Mouse (Mus musculus) spleen, adult 2 months (tissue): ENCODE measurements around the gene Prokr2. TPM values are rescaled to one million over a fixed set of nuclear protein-coding genes. Genes with fewer than 3 reads are reported as not detected.

Source experiments
- DNase-seq, 2 experiments: peaks; one replicate each; pipeline versions ENCODE4 v3.0.0 to v3.0.0-alpha.2; 2012 to 2021; ENCODE audit warnings: low spot score in 2 of 2, low read depth in 1 of 2
- H3K27ac ChIP-seq: fragments of 200-500 bp; 2 replicates; pipeline ENCODE4 v1.5.1; 2012; ENCODE audit warnings: low read length, inconsistent platforms; ENCODE audit not compliant: insufficient read depth
- H3K27me3 ChIP-seq: fragments of 200-500 bp; 2 replicates; pipeline ENCODE4 v1.6.1; 2012; ENCODE audit warnings: mild to moderate bottlenecking, moderate library complexity, low read length, inconsistent platforms; ENCODE audit not compliant: control insufficient read depth, insufficient read depth
- H3K36me3 ChIP-seq: fragments of 200-500 bp; 2 replicates; pipeline ENCODE4 v1.6.1; 2012; ENCODE audit warnings: mild to moderate bottlenecking, low read length, inconsistent platforms; ENCODE audit not compliant: control insufficient read depth, insufficient read depth
- H3K4me1 ChIP-seq: fragments of 200-500 bp; 2 replicates; pipeline ENCODE4 v1.6.1; 2011; ENCODE audit warnings: inconsistent platforms; ENCODE audit not compliant: control insufficient read depth, insufficient read depth, insufficient read length
- H3K4me3 ChIP-seq: fragments of 200-500 bp; 2 replicates; pipeline ENCODE4 v1.5.1; 2011; ENCODE audit warnings: mild to moderate bottlenecking, inconsistent platforms; ENCODE audit not compliant: insufficient read depth, insufficient read length; ENCODE audit errors: extremely low read depth
- CTCF ChIP-seq: fragments of 200-500 bp; IDR thresholded peaks from 2 replicates; pipeline ENCODE4 v1.5.1; 2011; ENCODE audit warnings: mild to moderate bottlenecking, inconsistent platforms; ENCODE audit not compliant: insufficient read depth, insufficient read length, insufficient replicate concordance; ENCODE audit errors: extremely low read depth
- POLR2A ChIP-seq: fragments of 200-500 bp; IDR thresholded peaks from 2 replicates; pipeline ENCODE4 v1.6.1; 2011; ENCODE audit warnings: low read depth, low read length, inconsistent platforms
- WGBS: fragments of 180-500 bp; shearing (Covaris S2); methylation state at CpG from one replicate; pipeline ENCODE4 v1.1.7; 2018; 5-methylcytosine and 5-hydroxymethylcytosine counted together
- polyA plus RNA-seq: library from polyadenylated mRNA; depleted of rRNA; stranded (reverse); fragments of >200 nt; gene quantifications from 2 replicates; pipeline ENCODE4 v1.2.3, GENCODE M21; 2012

Prokr2 gene
- polyA plus RNA-seq, 1 experiment = 0.19 TPM

GRCm38 (mm10) chr2:132410126-132410525 is 24.9 kb upstream of the Prokr2 start:
- H3K27me3 ChIP-seq = no peaks in the 10 kb centered on the region
- 94% methylated on average over 4 of the region's 4 CpGs for WGBS
- no peak for DNase-seq
- no peak overlapping the region for H3K4me3 ChIP-seq
- no peaks in the 10 kb centered on the region for H3K36me3 ChIP-seq
- H3K27ac ChIP-seq = no peak overlapping the region
- H3K4me1 ChIP-seq = no peaks in the 10 kb centered on the region
- no peak for TF ChIP-seq POLR2A

DNA sequence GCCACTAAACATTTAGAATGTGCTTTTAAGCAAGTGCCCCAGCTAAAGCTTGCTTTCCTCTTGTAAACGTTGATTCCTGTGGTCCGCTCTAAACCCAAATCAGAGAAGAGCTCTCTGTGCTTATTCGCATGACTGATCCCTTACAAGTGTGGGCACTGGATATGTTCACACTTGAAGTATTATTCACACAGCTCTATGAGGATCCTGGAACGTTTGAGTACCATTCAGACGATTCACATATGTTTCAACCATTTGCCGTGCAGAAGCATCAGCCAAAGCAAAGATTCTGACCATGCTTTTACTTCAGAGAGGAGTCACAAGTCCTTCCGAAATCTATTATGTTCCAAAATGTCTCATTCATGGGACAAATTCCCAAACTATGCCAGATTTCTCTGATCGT is 12.9 kb upstream of the Prokr2 start:
- H3K27ac ChIP-seq = no peak overlapping the region
- H3K4me1 ChIP-seq = no peaks in the 10 kb centered on the region
- no peak for TF ChIP-seq CTCF
- no peak for TF ChIP-seq POLR2A
- 0 out of 2 replicates have a peak, but pooled peaks cover 1% of the 10 kb centered on the region for H3K27me3 ChIP-seq
- no peak for DNase-seq
- H3K4me3 ChIP-seq = no peak overlapping the region
- 85% methylated on average over 8 of the region's 8 CpGs for WGBS
- no peaks in the 10 kb centered on the region for H3K36me3 ChIP-seq

DNA sequence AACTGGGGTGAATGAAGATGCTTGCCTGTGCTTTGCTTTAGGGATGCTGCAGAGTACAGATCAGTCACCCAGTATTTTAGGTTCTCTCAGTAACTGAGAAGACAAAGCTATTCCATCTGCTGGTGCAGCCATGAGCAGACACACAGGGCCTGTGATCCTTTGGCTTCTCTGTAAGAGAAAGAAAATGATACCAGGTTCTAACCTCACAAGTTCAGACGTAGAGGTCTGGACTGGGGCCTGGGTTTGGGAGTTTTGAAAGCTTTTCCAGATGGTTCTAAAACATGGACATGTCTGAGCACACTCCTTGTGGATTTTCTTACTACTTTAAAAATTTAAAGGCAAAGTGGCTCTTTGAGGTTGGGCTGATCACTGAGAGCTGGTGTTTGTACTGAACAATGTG is 10.5 kb upstream of the Prokr2 start:
- no peaks in the 10 kb centered on the region for H3K4me1 ChIP-seq
- H3K36me3 ChIP-seq = no peaks in the 10 kb centered on the region
- TF ChIP-seq POLR2A (no peak), CTCF (no peak)
- DNase-seq = no peak
- H3K27ac ChIP-seq = no peak overlapping the region
- 71% methylated on average over 1 of the region's 1 CpGs for whole genome bisulfite sequencing
- no peak overlapping the region for H3K4me3 ChIP-seq
- 0 out of 2 replicates have a peak, but pooled peaks cover 1% of the 10 kb centered on the region for H3K27me3 ChIP-seq

DNA sequence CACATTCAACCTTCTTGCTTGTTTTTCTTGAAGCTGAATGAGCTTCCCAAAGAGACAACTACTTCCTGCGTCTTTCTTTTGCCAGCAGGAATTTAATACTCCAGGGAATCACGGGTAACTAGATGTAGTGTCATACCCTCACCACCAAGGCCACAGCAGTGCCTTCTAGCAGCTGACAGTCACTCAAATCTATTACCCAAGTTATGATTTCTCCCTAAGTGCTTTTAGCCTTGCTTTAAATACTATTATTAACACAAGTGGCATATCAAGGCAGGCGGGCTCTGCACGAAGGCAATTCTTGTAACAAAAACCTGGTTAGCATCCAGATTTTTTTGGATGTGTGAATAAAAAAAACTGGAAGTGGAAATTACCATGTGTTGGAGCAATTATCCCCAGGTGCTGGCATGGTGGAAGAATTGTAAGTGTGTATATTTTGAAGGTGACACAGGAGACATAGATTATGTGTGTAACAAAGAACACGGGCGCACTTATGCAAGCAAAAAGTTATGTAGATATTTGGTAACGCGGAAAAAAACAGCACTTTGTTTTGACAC is 5.4 kb upstream of the Prokr2 start:
- no peaks in the 10 kb centered on the region for H3K36me3 ChIP-seq
- DNase-seq = no peak
- no peak overlapping the region for H3K4me3 ChIP-seq
- 87% methylated on average over 8 of the region's 8 CpGs for WGBS
- H3K27ac ChIP-seq = no peak overlapping the region
- peaks cover 1% of the 10 kb centered on the region; the same call in 1 of the 2 replicates for H3K27me3 ChIP-seq
- TF ChIP-seq CTCF (no peak), POLR2A (no peak)
- no peaks in the 10 kb centered on the region for H3K4me1 ChIP-seq

DNA sequence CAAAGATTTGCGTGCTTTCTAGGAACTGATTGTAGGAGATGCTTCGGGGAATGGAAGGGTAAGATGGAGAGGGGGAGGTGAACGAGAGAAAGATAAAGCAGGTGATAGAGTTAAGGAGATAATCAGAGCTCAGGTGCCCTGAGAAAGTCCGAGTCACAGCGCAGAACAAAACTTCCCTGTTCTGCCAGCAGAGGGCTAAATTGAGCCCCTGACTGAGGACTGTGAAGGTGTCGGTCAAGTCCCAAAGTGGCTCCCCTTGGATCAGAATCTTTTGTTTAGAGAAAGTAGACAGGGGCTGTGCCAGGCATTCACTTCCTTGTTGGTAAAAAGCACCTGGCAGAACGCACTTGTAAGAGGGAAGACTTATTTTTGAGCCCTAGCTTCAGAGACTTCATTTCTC is 4.3 kb upstream of the Prokr2 start:
- Histone ChIP-seq H3K27me3 (peaks cover 5% of the 10 kb centered on the region), H3K4me1 (no peaks in the 10 kb centered on the region; the same call in 1 of the 2 replicates), H3K4me3 (no peak overlapping the region), H3K36me3 (no peaks in the 10 kb centered on the region), H3K27ac (no peak overlapping the region)
- DNase-seq = no peak
- 32% methylated on average over 7 of the region's 7 CpGs for WGBS
- TF ChIP-seq CTCF (peak; percentile 45; the same call in 1 of the 2 replicates), POLR2A (no peak)

DNA sequence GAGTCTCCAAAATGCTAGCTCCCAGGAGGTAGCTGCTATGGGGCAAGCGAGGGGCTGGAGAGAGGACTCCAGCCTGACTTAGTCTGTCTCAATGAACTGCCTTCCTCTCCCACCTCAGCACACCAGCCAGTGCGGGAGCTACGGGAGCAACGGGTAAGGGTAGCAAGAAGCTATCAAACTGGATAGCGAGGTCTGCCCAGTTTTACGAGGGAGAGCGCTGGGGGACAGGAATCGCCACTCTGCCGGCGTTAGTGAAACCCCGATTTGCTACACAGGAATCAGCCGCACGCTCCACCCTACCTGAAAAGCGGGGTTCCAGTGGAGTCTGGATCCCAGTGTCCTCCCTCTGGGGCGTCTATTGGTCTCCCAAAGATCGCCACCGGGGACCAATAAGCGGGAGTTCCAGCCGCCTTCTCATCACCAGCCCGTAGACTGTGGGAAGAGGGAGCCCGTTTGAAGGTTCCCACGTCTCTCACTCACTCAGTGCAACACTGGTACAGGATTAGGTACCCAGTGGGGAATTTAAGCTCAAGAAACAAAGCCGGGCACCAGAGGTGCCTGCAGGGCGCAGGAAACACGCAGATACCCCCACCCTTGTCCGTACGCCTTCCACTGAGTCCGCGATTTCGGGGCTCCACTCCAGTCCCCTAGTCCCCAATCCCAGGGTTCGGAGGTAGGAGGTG is 595 bp downstream of the Prokr2 start:
- no peak overlapping the region for H3K27ac ChIP-seq
- no peaks in the 10 kb centered on the region for H3K36me3 ChIP-seq
- 6% methylated on average over 31 of the region's 31 CpGs for WGBS
- TF ChIP-seq POLR2A (no peak), CTCF (no peak)
- peaks cover 9% of the 10 kb centered on the region for H3K27me3 ChIP-seq
- no peak for DNase-seq
- H3K4me3 ChIP-seq = peak overlapping the region; percentile 33; the same call in 1 of the 2 replicates
- H3K4me1 ChIP-seq = peaks cover 1% of the 10 kb centered on the region

DNA sequence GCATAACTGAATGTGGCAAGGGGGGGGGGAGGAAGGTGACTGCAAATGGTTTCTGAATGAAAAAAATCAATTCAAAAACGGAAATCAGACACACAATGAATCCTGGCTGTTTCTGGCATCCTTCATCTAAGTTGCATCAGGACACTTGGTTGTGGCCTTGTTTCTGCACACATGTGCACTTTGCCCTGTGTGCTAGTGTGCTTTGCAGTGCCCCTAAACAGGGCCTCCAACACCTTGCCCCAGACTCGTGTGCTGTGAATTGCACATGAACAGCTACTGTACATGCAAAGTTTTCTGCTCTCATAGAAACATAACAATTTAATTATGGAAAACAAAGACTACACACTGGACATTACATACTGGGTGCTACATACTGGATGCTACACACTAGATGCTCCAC is 2.9 kb downstream of the Prokr2 start:
- TF ChIP-seq POLR2A = no peak
- no peak for TF ChIP-seq CTCF
- 63% methylated on average over 2 of the region's 2 CpGs for WGBS
- peaks cover 9% of the 10 kb centered on the region for H3K27me3 ChIP-seq
- H3K4me1 ChIP-seq = peaks cover 1% of the 10 kb centered on the region
- H3K36me3 ChIP-seq = no peaks in the 10 kb centered on the region
- no peak for DNase-seq
- no peak overlapping the region for H3K27ac ChIP-seq
- no peak overlapping the region for H3K4me3 ChIP-seq
